Comparison of ENCODE assay signal across 8 mouse cellular contexts in genomic region chr5:146420081-146420480, GRCm38 (mm10). TPM values are rescaled to one million over a fixed set of nuclear protein-coding genes. Genes with fewer than 3 reads are reported as not detected.
A peak's percentile ranks its signal among the peaks of the same experiment; 100 is the strongest.
DNase-seq lines count a peak whose midpoint lies in the region; ATAC-seq and TF ChIP-seq lines count a peak whose summit lies in the region.

No protein-coding gene starts in this region.

- 60% methylated on average over 1 of the region's 1 CpGs for WGBS in lung, adult 2 months

- no peak for TF ChIP-seq POLR2A in lung, adult 2 months (IDR thresholded peaks at IDR 0.05; ENCODE audit: borderline replicate concordance, extremely low read depth, low read depth, low read length)

- H3K4me3 ChIP-seq in lung, adult 2 months (replicated peaks; ENCODE audit: extremely low read depth, low read depth, low read length): no peak overlapping the region

- H3K4me1 ChIP-seq in lung, adult 2 months (ENCODE audit: control insufficient read depth, insufficient read depth, low read length): peaks cover 2% of the 10 kb centered on the region; the same call in 1 of the 2 replicates

- TF ChIP-seq CTCF in lung, adult 2 months (IDR thresholded peaks at IDR 0.05; ENCODE audit: insufficient read depth, low read length): peak; percentile 76

- ATAC-seq in erythroid progenitor cell, adult 5-6 weeks (replicated peaks; ENCODE audit: low FRiP score, poor library complexity, severe bottlenecking): 0 out of 2 replicates have a peak, but pooled peaks have one; percentile 46
- ATAC-seq in activated CD4-positive, CD25-positive, alpha-beta regulatory T cell, adult 4 months: no peak

- peak; percentile 14 for DNase-seq in gastrocnemius, adult 18-20 months (ENCODE audit: low spot score)
- DNase-seq in gastrocnemius, postnatal 4 days (ENCODE audit: low spot score in 2 of 2): no peak
- DNase-seq in thymus, postnatal 4 days: peak; percentile 50
- DNase-seq in thymus, postnatal 25 days: no peak
- peak; percentile 29 for DNase-seq in lung, adult 2 months
- DNase-seq in layer of hippocampus, adult 9-11 months: no peak

RNA-seq across cellular contexts. Expression of gene Wasf3, which starts 35.3 kb away (rescaled TPM):
- under 1 TPM; 0.78 to 0.85 TPM for total RNA-seq in gastrocnemius, adult 18-20 months (2021)
- 1 to 10 TPM; 1.7 to 2.0 TPM for total RNA-seq in gastrocnemius, postnatal 4 days (2021)
- not detected in 2 replicates for total RNA-seq in erythroid progenitor cell, adult 5-6 weeks (2015; ENCODE audit: low replicate concordance)
- total RNA-seq in erythroid progenitor cell, adult 5-6 weeks (2017; ENCODE audit: low replicate concordance): not detected in 2 replicates
- 8.7 and 9.2 TPM in 2 replicates for polyA plus RNA-seq in lung, adult 2 months (2012; rRNA removed)
- polyA plus RNA-seq in activated CD4-positive, CD25-positive, alpha-beta regulatory T cell, adult 4 months (2017; shearing (Covaris generic)): not detected

Comparison
In these comparisons a context has a peak if more than half of its experiments do, and no peak if none do; other contexts are left out.
1. DNase-seq: peak in gastrocnemius, adult 18-20 months (single experiment), thymus, postnatal 4 days (single experiment) and lung, adult 2 months (single experiment); none in gastrocnemius, postnatal 4 days (0 of 2), thymus, postnatal 25 days (single experiment) and layer of hippocampus, adult 9-11 months (single experiment).